Mouse (Mus musculus) midbrain, postnatal 0 days (tissue): ENCODE measurements at regions not wholly inside any gene's neighbourhood (a gene's known extent, or its start where the extent isn't known, plus 50 kb on each side); places are given as distances from the start of the nearest gene placed in this dataset.

Experiments
- ATAC-seq: fragments of 200-750 bp; cut with Nextera tagmentation; 2 replicates; pipeline ENCODE4 v1.8.0; 2017; ENCODE audit warnings: moderate number of reproducible peaks, mild to moderate bottlenecking, moderate TSS enrichment, moderate library complexity; ENCODE audit not compliant: low FRiP score
- DNase-seq: peaks from one replicate; pipeline ENCODE4 v3.0.0-alpha.2; 2015; ENCODE audit warnings: low spot score
- H3K27ac ChIP-seq: fragments of 300-500 bp; sonication (generic); 2 replicates; pipeline ENCODE4 v1.5.1; 2014; ENCODE audit warnings: low read depth, mild to moderate bottlenecking, low read length, mixed read lengths
- H3K27me3 ChIP-seq: fragments of 300-500 bp; sonication (generic); 2 replicates; pipeline ENCODE4 v1.6.1; 2014; ENCODE audit warnings: low read length, control low read depth, mixed read lengths; ENCODE audit not compliant: insufficient read depth
- H3K36me3 ChIP-seq: fragments of 300-500 bp; sonication (generic); 2 replicates; pipeline ENCODE4 v1.6.1; 2014; ENCODE audit warnings: low read length, control low read depth, mixed read lengths; ENCODE audit not compliant: insufficient read depth
- H3K4me1 ChIP-seq: fragments of 300-500 bp; sonication (generic); 2 replicates; pipeline ENCODE4 v1.6.1; 2014; ENCODE audit warnings: mild to moderate bottlenecking, control low read depth, antibody characterized with exemption, low read length, mixed read lengths; ENCODE audit not compliant: insufficient read depth
- H3K4me2 ChIP-seq: fragments of 300-500 bp; sonication (generic); 2 replicates; pipeline ENCODE4 v1.6.1; 2014; ENCODE audit warnings: low read depth, mild to moderate bottlenecking, low read length, mixed read lengths; ENCODE audit not compliant: poor library complexity, severe bottlenecking
- H3K4me3 ChIP-seq: fragments of 300-500 bp; sonication (generic); 2 replicates; pipeline ENCODE4 v1.5.1; 2014; ENCODE audit warnings: low read depth, mild to moderate bottlenecking, low read length, moderate library complexity
- H3K9ac ChIP-seq: fragments of 300-500 bp; sonication (generic); replicated peaks from 2 replicates; pipeline ENCODE4 v1.6.1; 2014; ENCODE audit warnings: mild to moderate bottlenecking, low read length, moderate library complexity, mixed read lengths; ENCODE audit not compliant: poor library complexity, severe bottlenecking
- H3K9me3 ChIP-seq: fragments of 300-500 bp; sonication (generic); 2 replicates; pipeline ENCODE4 v1.6.1; 2016; ENCODE audit warnings: low read length, control low read depth
- CTCF ChIP-seq: IDR thresholded peaks from 2 replicates; pipeline ENCODE4 v1.5.1; 2016; ENCODE audit warnings: antibody characterized with exemption, mild to moderate bottlenecking
- WGBS: fragments of 180-500 bp; shearing (Covaris S2); extraction: QIAGEN DNeasy Blood & Tissue Kit; methylation state at CpG from one replicate; pipeline ENCODE4 v1.1.7; 2014; 5-methylcytosine and 5-hydroxymethylcytosine counted together

DNA sequence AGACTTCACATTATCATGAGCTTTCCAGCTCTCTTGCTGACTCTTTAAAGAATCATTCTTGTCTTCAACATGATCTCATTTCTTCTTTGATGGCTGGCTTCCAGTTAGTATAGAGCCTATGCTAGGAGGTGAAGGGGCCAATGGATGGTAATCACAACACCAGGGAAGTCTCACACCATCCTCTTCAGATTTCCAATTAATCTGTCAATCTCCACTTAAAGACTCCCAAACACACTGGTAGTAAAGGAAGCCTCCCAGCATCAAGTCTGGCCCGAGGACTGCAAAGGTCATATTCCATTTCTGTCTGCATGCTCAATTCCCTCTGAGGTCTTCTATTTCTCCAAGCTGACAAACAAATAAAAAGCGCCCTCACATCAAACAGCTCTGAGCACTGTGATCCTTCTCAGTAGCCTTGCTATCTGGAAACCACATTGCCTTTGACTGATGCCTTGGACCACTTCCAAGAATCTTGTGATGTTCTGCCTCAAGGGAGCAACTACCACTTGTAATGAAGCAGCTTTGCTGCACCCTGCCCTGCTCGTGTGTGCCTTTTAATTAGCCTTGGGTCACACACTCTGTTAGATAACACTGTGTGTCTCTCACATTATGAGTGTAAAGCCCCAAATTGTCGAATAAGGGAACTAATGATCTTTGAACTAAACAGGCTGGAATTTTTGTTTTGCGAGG is 629.0 kb upstream of the Cdh10 start:
- no peak for TF ChIP-seq CTCF
- ATAC-seq = peak; percentile 52

DNA sequence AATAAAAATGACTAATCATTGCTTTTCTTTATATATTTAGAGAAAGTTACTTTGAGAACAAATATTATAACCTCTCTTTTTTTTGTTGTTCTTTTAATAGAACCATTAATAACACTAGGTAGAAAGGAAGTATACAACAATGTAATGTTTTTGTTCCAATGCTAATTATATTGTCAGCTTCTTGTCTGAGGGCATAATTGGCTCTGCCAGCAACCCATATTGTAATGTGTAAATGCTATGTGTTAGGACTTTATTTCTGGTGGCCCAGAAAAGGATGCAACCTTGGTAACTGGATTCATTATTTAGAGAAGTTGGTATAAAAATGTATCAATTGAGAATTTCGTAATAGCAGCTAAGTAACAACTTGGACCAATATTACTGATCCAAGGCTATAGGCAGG is 628.3 kb upstream of the Cdh10 start:
- no peaks in the 10 kb centered on the region for H3K4me1 ChIP-seq
- no peak for TF ChIP-seq CTCF
- H3K36me3 ChIP-seq = no peaks in the 10 kb centered on the region
- no peak overlapping the region for H3K9ac ChIP-seq
- no peak overlapping the region for H3K27ac ChIP-seq
- no peak for ATAC-seq
- H3K9me3 ChIP-seq = no peaks in the 10 kb centered on the region
- no peak overlapping the region for H3K4me2 ChIP-seq
- no peak for DNase-seq
- no peaks in the 10 kb centered on the region for H3K27me3 ChIP-seq
- WGBS = 84% methylated on average over 1 of the region's 1 CpGs
- no peak overlapping the region for H3K4me3 ChIP-seq

More for the DNA sequence above, 629.0 kb upstream of the Cdh10 start:
- no peaks in the 10 kb centered on the region for H3K27me3 ChIP-seq
- no peaks in the 10 kb centered on the region for H3K36me3 ChIP-seq
- peak; percentile 61 for DNase-seq
- no peaks in the 10 kb centered on the region for H3K9me3 ChIP-seq
- no peak overlapping the region for H3K9ac ChIP-seq
- WGBS = 30% methylated on average over 5 of the region's 5 CpGs
- no peak overlapping the region for H3K4me3 ChIP-seq
- no peak overlapping the region for H3K4me2 ChIP-seq
- no peak overlapping the region for H3K27ac ChIP-seq
- H3K4me1 ChIP-seq = no peaks in the 10 kb centered on the region

DNA sequence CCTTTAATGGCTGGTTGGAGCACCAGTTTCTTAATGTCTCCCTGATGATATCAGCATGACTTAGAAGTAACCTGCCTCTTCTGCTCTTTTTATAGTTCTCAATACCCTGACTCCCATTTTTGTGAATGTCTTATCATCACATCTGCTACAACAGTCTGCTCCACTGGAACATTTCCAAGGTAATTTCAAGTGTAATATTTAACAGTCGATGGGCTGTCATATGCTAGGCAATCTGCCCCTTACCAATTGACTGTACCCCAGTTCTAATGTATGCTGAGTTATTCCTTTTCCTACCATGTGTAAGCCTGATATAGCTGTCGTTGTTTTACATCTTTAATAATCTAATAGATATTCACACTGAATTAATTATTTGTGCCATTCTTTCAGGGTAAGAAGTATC is 607.6 kb upstream of the Cdh10 start:
- TF ChIP-seq CTCF = no peak
- no peak overlapping the region for H3K27ac ChIP-seq
- no peaks in the 10 kb centered on the region for H3K27me3 ChIP-seq
- ATAC-seq (no peak), DNase-seq (peak; percentile 11)
- WGBS = 87% methylated on average over 2 of the region's 2 CpGs
- H3K36me3 ChIP-seq = no peaks in the 10 kb centered on the region
- H3K4me1 ChIP-seq = no peaks in the 10 kb centered on the region
- H3K9me3 ChIP-seq = no peaks in the 10 kb centered on the region
- H3K9ac ChIP-seq = no peak overlapping the region
- no peak overlapping the region for H3K4me2 ChIP-seq
- no peak overlapping the region for H3K4me3 ChIP-seq

DNA sequence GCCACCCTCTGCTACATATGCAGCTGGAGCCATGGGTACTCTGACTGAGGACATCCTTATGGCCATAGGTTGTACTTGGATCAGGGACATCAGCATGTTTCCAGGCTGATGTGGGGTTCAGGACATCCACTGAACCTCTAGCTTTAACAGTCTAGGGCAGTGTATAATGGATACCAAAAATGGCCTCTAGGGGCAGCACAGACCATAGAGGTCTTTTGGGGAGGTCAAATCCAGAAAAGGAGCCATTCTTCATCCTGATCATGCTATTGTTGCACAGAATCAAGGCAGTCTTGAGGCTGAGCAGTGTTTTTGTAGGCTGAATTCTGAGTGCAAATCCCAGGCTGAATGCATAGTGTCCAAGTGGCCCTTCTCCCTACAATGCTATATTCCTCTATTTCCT is 598.8 kb upstream of the Cdh10 start:
- Histone ChIP-seq H3K36me3 (no peaks in the 10 kb centered on the region), H3K9me3 (no peaks in the 10 kb centered on the region), H3K4me1 (no peaks in the 10 kb centered on the region), H3K4me2 (no peak overlapping the region), H3K27ac (no peak overlapping the region), H3K4me3 (no peak overlapping the region), H3K9ac (no peak overlapping the region), H3K27me3 (no peaks in the 10 kb centered on the region)
- ATAC-seq (no peak), DNase-seq (no peak)
- TF ChIP-seq CTCF = no peak
